Mouse (Mus musculus) induced T-regulatory cell, adult 2 months (primary cell): ENCODE data around the gene Gpr146.
A peak's percentile ranks its signal among the peaks of the same experiment; 100 is the strongest.
"Not testable (repeated sequence)": the region's sequence is repeated elsewhere in the genome, so short reads cannot be mapped to it uniquely, and the experiment has no call there.

Experiments used
- DNase-seq: peaks from one replicate; pipeline ENCODE4 v3.0.0-alpha.2; 2012; ENCODE audit warnings: low read depth

Gene Gpr146

DNA sequence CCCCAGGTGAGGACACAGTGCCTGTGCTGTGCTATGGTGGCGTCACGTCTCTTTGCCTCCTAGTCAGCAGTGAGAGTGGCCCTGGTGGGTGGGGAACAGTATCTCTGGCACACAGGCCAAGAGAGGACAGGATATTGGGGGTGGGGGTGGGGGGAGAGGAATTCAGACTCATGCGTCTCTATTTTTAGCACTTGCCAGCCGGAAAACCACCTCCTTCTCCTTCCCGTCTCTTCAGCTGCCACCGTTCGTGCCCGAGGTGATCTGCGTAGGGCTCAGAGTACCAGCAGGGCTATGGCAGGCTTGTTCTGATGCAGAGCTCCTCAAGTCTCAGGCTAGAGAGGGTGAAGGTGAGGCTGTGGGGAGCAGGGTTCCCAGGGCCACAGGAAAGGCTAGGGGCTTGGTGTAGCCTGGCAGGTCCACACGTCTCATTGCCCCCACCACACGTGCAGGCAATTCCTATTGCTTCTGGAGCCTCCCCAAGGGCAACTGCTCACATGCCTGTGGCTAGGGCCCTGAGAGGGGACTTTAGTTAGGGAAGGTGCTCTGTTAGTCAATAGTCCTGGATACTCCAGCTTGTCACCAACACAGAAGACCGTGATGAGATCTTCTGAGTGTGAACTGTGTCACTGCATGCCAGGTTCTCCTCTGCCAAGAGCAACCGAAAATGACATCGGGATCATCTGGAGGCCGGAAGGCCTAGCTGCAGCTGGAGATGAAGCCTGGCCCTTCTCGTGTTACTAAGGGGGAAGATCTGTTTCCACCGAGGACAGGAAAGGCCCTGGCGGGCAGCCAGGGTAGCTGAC lies at the start of gene Gpr146:
Gpr146 (plus strand) TSS at position 230 of the 803 bp plus-strand sequence.
- DNase-seq: peak; percentile 77

DNA sequence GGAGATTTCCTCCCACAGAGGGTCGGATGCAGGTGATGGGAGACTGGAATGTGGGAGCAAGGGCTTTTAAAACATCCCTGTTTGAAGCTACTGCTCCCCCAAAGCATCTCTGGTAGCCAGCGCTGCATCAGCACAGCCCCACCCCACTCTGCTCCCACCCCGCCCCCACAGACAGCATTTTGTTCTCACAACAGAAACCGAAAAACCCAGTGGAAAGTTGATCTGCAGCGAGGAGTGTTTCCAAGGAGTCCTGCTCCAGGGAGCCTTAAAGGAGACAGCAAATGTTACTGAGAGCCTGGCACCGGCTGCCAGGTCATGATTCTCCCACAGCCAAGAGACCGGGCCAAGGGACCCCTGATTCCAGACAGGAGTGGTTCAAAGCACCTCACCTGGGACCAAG lies 46.7 kb upstream of the Gpr146 start:
- DNase-seq: no peak

DNA sequence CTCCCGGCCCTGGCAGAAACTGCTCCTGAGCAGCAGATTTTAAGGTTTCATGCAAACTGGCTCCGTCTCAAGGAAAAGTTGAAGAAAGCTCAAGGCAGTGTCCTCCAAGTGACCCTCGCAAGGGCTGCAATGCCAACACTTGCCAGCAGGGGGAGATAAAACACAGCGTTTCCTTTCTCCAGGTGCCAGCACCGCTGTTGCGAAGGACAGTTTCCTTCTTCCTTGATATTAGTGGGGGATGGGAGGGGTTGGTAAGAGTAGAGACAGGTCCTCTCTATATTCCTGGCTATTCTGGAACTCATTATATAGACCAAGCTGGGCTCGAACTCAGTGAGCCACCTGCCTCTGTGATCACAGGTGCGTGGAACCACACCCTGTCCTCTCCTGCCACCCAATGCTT lies 45.8 kb upstream of the Gpr146 start:
- peak; percentile 88 for DNase-seq

DNA sequence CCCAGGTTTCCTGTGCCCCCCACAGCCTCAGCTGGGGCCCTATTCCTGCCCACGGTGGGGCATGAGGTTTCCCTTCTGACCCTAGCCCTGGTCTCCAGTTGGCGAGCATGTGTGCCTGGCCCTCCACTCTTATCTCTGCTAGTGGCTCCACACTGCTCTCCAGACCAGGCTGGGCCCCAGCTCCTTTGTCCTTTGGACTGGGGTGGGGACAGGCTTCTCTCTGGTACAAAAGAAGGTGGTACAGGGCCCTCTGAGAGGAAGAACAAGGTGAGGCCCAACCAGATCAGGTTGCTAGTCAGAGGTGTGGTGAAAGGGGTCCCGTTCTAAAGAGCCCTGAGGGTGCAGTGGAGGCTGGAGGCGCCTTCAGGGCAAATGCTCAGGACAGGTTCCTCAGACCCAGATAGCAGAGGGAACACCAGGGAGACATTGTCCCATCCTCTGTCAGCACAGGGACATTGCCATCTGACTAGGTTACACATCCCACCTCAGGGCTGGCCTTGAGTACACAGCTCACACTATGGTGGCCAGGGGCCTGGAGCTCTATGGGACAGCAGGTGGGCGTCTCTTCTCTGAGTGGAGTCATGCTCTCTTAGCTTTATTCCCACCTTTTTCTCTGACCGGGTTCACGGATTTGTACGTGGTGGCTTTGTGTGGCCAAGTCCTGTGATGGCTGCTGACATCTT lies 44.8 kb upstream of the Gpr146 start:
- DNase-seq: no peak

DNA sequence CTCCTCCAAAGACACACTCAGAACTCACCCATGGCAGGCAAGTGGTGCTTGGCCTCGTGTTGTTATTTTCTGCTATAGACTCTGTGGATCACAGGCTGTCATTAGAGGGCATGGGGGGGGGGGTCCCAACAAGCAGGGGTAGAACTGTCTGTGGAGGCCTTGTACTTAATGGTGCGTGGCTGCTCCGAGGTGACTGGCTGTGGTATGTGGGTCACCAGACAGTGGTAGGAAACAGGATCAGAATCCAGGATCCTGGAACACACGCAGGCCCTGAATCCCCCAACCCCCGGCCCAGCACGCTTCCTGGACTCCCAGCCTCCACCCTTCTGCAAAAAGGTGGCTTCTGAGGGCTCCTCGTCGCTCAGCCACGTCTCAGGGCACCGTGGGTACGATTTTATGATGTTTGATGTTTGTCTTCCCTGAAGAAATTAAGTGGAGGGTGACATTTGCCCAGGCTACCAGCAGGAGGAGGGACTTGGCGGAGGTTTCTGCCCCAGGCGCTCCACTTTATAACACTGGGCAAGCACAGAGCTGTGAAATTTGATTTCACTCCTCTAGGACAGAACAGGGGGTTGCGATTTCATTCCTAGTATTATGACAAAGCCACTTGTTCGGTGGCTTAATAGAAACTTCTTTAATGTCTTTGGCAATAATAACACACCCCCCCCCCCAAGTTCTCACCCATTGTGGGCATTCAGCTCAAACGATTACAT lies 44.0 kb upstream of the Gpr146 start:
- no peak for DNase-seq

DNA sequence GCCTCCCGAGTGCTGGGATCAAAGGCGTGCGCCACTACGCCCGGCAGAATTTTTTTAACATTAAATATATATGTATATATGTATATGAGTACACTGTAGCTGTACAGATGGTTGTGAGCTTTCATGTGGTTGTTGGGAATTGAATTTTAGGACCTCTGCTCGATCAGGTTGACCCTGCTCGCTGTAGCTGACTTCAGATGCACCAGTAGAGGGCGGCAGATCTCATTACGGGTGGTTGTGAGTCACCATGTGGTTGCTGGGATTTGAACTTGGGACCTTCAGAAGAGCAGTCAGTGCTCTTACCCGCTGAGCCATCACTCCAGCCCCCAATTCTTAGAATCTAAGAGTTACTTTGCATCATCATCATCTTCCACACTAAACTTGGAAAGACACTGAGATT lies 43.1 kb upstream of the Gpr146 start:
- DNase-seq: not testable (repeated sequence)

DNA sequence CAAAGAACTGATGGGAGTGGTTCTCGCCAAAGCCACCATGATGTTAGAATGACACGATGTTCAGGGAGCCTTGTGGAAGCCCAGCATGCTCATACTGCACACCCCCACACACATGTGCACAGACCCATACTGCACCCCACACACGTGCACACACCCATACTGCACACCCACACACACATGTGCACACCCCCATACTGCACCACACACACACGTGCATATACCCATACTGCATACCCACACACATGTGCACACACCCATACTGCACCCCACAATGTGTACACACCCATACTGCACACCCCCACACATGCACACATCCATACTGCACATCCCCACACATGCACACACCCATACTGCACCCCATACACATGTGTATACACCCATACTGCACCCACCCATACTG lies 41.9 kb upstream of the Gpr146 start:
- DNase-seq: no peak

DNA sequence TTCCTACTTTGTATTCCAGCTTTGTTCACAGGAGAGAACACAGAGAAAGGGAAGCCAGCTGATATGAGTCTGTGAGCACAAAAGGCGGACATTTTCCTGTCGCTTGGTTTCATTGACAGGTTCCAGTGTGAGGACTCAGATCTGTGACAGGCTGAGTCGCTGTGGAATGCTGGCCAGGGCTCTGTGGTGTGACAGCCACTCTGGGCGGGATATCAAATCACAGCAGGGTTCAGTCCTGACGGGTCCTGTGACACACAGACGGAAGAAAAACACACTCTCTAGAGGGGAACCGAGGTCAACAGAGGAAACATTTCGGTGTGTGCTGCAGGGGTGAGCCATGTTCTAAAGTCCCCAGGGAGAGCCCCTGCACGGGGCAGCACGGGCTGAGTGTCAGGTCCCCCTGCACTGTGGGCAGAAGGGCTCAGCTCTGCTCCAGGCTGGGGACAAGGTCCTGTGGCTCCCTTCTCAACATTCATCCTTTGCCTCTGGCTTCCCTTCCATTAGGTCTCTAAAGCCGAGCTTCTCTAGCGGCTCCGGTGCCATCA lies 39.6 kb upstream of the Gpr146 start:
- DNase-seq: no peak

DNA sequence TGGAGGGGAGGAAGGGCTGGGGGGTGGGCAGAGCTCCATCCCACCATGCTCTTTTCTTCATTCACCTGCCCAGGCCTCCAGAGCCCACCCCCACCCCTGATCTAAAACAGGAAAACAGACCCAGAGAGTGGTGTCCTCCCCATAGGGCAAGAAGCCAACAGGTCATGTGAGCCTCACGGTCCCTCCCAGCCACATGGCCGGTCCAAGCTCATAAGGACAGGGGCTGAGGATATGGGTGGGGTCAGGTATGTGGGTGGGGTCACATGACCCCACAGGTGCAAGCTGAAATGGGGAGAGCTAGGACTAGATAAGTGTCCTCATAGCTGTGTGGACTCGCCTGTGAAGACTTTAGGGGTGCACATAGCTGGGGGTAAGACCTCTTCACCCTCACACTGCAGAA lies 39.1 kb upstream of the Gpr146 start:
- DNase-seq: no peak

DNA sequence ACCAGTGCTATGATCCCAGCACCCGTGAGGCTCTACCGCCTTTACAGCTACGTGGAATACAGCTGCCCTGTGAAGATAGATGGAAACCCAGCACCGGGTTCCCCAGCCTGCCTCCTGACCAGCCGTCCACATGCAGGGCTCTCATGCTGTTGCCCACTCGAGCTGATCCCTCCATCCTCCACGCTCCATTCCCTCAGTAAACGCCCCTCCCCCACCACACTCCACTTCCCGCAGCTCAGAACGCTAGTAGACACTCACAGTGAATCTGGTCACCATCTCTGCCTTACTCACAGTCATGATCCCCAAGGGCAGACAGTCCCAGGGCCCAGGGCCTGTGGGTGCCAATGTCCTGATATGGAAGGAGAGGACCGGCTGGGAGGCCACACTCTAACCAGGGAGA lies 38.6 kb upstream of the Gpr146 start:
- no peak for DNase-seq

DNA sequence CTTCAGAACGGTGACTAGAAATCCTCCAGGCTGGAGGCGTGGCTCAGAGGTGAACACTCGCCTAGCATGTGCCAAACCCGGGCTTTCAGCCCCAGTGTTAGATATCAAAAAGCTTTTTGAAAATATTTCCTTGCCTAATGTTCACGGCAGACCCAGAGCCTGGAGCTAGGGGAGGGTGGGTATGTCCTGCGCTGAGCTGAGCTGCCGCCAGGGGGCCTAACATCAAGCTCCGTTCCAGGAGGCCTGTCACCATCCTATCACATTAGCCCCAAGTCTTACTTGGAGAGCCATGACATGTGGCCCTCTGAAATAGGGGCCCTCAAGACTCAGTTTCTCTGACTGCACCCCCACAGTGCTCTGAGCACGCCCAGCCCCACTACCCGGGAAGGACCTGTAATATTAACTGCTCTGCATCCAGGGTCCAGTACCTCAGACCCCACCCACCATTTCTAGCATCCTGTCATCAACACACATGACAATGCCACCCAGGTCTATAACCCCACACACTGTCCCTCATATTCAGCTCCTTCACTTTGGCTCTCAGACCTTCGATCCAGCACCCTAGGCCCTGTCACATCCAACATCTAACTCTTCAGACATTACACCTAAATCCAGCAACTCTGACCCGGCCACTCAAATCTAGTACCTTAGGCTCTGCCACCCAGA lies 33.3 kb upstream of the Gpr146 start:
- peak; percentile 90 for DNase-seq

DNA sequence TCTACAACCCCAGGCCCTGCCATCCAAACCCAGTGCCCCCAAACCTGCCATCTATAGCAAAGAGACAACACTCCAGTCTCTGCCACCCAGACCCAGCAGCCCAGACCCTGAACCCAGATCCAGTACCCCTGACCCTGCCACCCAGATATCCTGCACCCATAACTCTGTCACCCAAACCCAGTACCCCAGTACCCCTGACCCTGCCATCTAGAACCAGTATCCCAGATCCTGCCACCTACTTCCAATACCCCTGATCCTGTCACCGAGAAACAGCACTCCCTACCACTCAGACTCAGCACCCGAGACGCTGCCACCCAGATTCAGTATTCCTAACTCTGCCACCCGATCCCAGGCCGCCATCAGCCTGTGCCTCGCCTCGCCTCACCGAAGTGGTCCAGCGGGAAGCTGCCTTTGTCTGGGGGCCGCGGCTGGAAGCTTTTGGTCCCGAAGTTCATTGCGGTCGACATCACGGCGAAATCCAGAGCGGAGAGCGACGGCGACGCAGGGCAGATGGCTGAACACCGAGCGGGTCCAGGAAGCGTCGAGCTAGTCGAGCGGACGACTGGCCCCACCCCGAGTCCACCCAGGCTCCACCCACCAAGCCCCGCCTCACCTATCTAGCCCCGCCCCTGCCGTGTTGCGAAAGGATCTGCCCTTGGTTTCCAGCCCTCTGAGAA lies 32.7 kb upstream of the Gpr146 start:
- DNase-seq: peak; percentile 96

DNA sequence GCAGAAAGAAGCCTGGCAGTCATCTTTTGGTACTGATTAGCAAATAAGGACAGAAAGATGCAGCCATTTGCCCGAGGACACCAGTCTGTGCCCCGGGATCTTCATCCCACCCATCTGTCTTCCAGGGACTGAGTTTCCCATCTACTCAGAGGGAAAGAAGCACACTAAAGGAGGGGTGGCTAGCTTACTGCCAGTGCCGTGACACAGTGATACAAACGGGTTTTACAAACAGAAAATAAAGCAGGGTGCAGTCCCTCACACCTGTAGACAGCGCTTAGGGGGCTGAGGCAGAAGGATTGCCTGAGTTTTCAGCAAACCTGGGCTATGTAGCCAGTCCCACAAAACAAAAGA lies 32.2 kb upstream of the Gpr146 start:
- DNase-seq: no peak

DNA sequence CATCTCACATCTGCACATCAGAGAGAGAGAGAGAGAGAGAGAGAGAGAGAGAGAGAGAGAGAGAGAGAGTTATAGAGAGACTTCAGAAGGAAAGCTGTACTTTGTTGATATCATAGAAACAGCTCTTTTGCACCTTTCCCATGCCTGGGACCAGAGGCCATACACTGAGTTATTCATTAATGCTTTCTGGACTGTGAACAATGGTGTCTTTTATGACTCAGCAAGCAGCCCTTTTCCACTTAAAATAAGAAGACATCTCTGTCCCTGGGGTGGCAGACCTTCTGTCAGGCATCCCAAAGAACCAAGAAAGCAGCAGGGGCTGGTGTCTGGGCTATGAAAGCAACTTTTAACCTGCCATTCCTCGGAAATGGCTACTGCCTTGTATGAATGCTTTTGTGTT lies 30.3 kb upstream of the Gpr146 start:
- no peak for DNase-seq

DNA sequence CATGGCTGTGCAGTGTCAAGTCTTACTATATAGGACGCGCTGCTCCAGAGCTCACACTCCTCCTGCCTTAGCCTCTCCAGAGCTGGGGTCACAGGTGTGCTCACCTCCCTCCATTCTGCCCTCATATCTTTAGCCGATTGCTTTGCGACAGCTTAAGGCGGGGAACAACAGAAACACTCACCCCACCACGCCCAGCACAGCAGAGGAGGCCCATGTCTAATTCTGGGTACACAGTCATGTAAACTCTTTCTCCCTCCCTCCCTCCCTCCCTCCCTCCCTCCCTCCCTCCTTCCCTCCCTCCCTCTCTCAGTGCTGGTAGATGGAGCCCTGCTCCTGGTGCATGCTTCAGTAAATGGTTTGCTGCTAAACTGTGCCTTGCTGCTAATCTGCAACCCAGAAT lies 27.8 kb upstream of the Gpr146 start:
- no peak for DNase-seq

DNA sequence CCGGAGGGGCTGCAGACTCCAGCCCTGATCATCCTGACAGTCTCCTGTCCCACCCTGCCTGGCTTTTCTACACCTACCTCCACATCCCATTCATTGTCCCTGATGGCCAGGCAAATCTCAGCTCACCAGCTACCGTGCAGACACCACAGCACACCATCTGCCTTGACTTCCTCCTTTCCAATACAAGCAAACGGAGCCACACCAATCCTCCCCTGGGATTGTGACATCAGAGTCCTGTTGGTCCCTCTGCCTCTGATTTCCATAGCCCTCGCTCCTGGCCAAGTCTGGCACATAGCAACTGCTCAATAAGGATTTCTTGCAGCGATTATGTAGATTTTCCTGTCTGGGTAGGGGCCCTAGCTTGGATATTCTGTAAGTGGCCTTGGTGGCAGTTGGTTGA lies 26.4 kb upstream of the Gpr146 start, which contains the start of gene Cox19:
Cox19 (minus strand) TSS at position 285 of the 400 bp plus-strand sequence.
- no peak for DNase-seq

DNA sequence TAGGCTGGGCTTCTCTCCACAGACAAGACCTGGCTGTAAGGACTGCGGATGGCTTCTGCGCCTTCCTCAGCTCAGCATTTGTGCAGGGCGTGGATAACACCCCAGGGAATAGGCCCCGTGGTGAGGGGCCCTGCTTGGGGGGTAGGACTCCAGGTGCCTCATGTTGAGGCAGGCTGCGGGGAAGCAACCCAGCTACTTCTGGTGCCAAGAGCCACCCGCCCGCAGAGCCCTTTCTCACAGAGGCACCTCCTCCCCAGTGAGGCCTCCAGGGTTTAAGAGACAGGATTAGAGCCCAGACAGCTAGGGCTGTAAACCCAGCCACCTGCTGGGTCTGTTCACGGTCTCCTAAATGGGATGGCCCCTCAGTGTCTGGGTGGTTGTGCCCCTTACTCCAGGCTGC lies 25.9 kb upstream of the Gpr146 start:
- no peak for DNase-seq

DNA sequence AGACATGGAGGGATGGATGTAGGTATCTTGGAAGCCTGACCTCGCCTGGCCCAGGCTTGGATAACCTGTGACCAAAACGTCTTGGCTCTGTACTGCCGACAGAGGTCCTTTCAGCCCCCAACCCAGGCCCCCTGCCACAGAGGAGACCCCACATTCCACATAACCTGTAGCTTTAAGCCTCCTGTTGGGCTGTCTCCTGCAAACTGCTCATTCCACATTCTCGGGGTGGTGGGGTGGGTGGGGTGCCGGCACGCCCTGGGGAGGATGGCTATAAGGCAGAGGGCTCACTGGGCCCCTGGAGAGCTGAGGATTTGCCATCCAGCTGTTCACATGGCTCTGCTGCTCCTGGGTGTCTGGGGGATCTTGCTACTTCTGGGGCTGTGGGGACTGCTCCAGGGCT lies 25.2 kb upstream of the Gpr146 start, which contains the start of gene Cyp2w1:
Cyp2w1 (plus strand) TSS at position 301 of the 400 bp plus-strand sequence.
- DNase-seq: no peak

DNA sequence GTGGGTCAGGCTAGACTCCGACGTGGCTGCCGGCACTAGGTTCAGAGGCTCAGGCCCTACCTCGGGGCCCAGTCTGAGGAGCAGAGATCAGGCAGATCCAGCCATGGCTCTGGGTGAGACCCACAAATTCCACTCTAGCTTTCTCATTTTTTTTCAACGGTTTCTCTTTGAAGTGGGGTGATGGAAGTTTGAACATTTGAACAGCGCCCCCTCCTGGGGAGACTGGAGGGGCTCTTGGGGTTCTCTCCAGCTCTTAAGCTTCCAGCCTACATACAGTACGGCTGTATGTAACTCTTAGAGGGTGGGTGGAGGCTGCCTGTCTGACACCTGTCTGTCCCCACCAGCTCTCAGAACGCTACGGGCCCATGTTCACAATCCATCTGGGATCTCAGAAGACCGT lies 24.0 kb upstream of the Gpr146 start:
- DNase-seq: peak; percentile 86

DNA sequence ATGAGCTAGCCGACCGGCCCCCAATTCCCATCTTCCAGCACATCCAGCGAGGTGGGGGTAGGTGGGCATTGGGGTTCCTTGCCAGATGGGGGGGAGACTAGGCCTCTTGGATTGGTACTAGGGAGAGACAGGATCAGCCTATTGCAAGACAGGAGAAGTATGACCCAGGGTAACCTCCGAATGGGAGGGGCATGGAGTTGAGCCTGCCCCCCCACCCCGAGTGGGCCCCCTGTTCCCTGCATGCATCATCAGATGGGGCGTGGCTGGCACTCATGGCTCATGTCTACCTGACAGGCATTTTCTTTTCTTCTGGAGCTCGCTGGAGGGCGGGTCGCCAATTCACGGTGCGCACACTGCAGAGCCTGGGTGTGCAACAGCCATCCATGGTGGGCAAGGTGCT lies 23.6 kb upstream of the Gpr146 start:
- DNase-seq: no peak

DNA sequence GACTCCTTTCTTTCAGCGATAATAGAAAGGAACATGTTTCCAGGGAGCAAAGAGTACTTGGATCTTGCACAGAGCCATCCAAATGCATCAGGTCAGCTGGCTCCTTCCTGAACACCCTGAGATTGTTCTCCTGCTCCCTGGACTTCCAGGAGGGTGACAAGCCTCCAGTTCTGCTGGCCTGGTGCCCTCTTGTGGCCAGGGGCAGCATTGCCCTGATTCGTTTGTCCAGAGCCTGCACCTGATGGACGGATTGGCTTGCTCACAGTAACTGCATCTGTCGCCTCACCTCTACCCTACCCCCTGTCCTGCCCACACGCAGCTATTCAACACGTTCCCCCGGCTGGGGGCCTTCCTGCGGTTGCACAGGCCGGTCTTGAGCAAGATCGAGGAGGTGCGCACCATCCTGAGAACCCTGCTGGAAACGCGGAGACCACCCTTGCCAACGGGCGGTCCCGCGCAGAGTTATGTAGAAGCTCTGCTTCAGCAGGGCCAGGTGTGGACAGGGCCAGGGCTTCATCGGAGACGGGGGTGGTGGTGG lies 22.2 kb upstream of the Gpr146 start:
- DNase-seq: peak; percentile 84
